Mouse (Mus musculus) embryonic stem cell, embryonic (primary cell): Measurements from ENCODE around the gene Aldh16a1.

ENCODE experiments used
- CTCF ChIA-PET, 4 experiments: fragments of 300-600 bp in 2 of 4; fragments of 350-600 bp in 2 of 4; sonication (Branson Sonifier 250); formaldehyde crosslinking; loops; one replicate each; lab custom pipeline; 2022; ENCODE audit warnings: inconsistent platforms in 2 of 4; lab: Charles Lee
- POLR2A ChIA-PET, 4 experiments: fragments of 300-600 bp in 2 of 4; fragments of 350-600 bp in 2 of 4; sonication (Branson Sonifier 250); formaldehyde crosslinking; loops; one replicate each; lab custom pipeline; 2022; ENCODE audit warnings: antibody characterized with exemption in 4 of 4, inconsistent platforms in 1 of 4; lab: Charles Lee

The Aldh16a1 gene

DNA sequence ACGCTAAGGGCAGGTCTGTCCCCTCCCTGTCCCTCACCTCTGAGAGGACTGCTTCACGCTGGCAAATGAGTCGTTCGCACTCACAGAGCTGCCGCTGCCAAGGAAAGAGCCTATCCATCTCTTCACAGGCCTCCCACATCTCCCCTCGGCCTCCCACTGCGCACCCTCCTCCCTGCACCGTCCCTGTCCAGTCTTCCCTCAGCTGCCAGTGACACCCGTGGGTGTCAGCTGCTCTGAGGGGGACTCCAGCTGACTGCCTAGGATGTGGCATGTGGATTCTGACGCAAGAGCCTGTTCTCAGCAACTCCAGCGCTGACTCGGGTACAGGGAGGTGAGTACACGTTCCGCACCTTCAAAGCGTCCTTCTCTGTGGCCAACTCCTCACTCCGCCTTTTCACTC lies 35.2 kb upstream of the Aldh16a1 start:
- POLR2A ChIA-PET = interaction anchor here in 3 of 4 experiments (0.5 to 2.8 kb wide), 12 partner anchors 10 to 277 kb away, joined by 3 to 10 read pairs (median 3); partner anchors contain the start of genes Aldh16a1 (in 1 of the 3), Ccdc155 (in 1 of the 3) and Scaf1 (in 1 of the 3)
- CTCF ChIA-PET = interaction anchor here in 2 of 4 experiments (0.8 to 3.3 kb wide), 4 partner anchors 9 to 27 kb away, joined by 3 to 10 read pairs (median 6); no protein-coding TSS in a partner anchor

DNA sequence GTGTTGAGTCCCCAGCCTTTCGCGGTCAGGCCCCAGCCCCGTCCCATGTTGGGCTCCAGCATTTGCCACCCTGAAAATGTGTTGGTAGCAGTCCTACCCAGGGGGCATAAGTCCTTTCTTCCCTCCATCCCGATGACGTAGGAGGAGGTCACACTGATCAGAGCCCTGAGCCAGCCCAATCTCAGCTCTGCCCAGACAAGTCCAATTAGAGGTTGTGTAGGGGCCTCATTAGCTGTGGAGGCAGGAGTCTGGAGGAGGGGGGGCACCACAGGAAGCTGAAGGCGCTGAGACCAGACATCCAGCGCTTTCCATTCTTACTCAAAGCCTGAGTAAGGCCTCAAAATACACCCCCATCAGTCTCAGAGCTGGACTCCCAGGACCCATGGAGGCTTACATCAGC lies 31.5 kb upstream of the Aldh16a1 start:
- ChIA-PET CTCF (interaction anchor here in 3 of 4 experiments (0.9 to 1.9 kb wide), 5 partner anchors 13 to 15 kb away, joined by 3 to 6 read pairs (median 4); no protein-coding TSS in a partner anchor), POLR2A (interaction anchor here in 3 of 4 experiments (1.1 to 2.4 kb wide), 6 partner anchors 8 to 22 kb away, joined by 3 to 10 read pairs (median 4); partner anchors contain the start of gene Ccdc155 (in 1 of the 3))

DNA sequence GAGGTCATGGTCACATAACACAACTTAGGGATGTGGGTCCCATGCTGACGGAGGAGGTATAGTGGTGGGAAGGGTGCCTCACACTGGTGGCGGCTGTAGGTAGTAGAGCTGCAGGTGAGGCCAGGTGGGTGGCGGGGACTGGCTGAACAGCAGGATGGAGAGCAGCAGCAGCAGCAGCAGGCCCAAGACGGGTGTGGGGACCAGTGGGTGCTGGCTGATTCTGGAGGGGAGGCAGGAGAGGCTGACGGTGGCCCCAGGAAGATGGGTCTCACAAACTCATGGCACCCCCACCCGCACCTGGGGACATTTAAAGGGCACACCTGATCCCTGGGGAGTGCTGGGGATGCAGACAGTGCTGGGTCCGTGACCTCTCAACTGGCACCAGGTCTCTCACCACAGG lies 29.3 kb upstream of the Aldh16a1 start:
- CTCF ChIA-PET = interaction anchor here in 3 of 4 experiments (0.6 to 1.1 kb wide), 5 partner anchors 15 to 251 kb away, joined by 3 read pairs; partner anchors contain the start of gene Gys1 (in 1 of the 3)
- POLR2A ChIA-PET = interaction anchor here in 2 of 4 experiments (0.9 to 2.7 kb wide), 5 partner anchors 8 to 53 kb away, joined by 3 to 7 read pairs (median 4); no protein-coding TSS in a partner anchor

DNA sequence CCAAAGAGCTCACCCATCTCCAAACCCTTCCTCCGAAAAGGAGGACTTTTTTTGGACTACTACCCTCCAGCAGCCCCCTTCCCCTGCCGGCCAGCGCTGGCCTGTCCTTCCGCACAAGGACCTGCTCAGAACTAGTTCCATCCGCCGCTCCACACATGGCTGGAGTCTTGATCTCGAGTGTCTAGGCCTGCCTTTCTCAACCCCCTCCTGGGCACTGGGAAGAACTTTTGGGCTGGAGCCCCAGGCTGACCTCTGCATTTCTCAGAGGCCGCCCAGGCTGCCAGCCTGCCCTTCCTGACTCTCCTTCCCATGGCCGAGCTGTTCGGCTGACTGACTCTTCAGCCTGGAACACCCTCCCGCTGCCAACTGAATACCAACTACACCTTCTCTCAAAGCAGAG lies 28.2 kb upstream of the Aldh16a1 start:
- ChIA-PET CTCF (interaction anchor here in 3 of 4 experiments (0.6 to 2.0 kb wide), 23 partner anchors 9 to 411 kb away, joined by 3 to 17 read pairs (median 4); partner anchors contain the start of genes Aldh16a1 (in 1 of the 3), Ccdc155 (in 1 of the 3), Fcgrt (in 1 of the 3) and Pih1d1 (in 1 of the 3)), POLR2A (interaction anchor here in 3 of 4 experiments (0.6 to 2.7 kb wide), 59 partner anchors 9 to 367 kb away, joined by 3 to 25 read pairs (median 4); partner anchors contain the start of genes Ccdc155 (in 3 of the 3), Aldh16a1 (in 2 of the 3), Rcn3 (in 2 of the 3) and Tead2 (in 2 of the 3))

DNA sequence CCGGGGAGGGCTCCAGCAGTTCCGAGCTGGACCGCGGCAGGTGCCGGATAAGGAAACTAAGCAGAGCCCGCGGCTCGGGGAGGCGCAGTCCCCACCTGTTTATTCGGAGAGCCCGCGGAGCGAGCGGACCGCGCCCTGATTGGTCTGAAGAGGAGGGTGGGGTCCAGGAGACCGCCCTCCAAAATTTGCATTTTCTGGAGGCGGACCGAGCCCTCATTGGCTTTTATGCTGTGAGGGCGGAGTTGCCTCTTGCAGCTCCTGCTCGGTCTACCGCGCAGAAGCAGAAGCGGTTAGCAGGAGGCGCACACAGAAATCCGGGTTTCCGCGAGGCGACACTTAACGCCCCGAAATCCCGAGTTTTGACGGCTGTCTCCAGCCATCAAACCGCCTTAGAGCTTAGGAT lies 27.8 kb upstream of the Aldh16a1 start:
- CTCF ChIA-PET = interaction anchor here in 2 of 4 experiments (0.6 to 2.0 kb wide), 24 partner anchors 8 to 411 kb away, joined by 3 to 17 read pairs (median 4); partner anchors contain the start of genes Aldh16a1 (in 1 of the 2), Ccdc155 (in 1 of the 2), Fcgrt (in 1 of the 2) and Gys1 (in 1 of the 2)
- POLR2A ChIA-PET = interaction anchor here in 3 of 4 experiments (0.6 to 2.7 kb wide), 64 partner anchors 9 to 740 kb away, joined by 3 to 25 read pairs (median 3); partner anchors contain the start of genes Ccdc155 (in 3 of the 3), Aldh16a1 (in 2 of the 3), Rcn3 (in 2 of the 3) and Tead2 (in 2 of the 3)

DNA sequence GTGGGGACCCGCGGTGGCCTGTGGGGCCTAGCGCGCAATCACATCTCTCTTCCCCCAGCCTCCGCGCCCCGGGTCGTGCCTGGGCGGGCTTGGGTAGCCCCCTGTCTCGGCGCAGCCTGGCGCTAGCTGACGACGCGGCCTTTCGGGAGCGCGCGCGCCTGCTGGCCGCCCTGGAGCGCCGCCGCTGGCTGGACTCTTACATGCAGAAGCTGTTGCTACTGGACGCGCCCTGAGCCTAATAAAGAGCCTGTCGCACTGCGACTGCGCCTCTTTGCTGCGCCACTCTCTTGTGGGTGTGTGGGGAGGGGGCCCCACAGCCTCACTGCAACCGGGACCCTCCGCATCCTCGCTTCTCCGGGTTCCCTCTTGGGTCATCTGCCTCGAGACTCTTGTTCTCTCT lies 27.2 kb upstream of the Aldh16a1 start:
- ChIA-PET POLR2A (interaction anchor here in 3 of 4 experiments (0.6 to 2.7 kb wide), 42 partner anchors 9 to 739 kb away, joined by 3 to 25 read pairs (median 4); partner anchors contain the start of genes Ccdc155 (in 3 of the 3), Aldh16a1 (in 2 of the 3), Dhdh (in 1 of the 3) and Il4i1 (in 1 of the 3)), CTCF (interaction anchor here in 3 of 4 experiments (0.6 to 2.0 kb wide), 19 partner anchors 8 to 253 kb away, joined by 3 to 17 read pairs (median 5); partner anchors contain the start of genes Aldh16a1 (in 1 of the 3), Ccdc155 (in 1 of the 3), Gys1 (in 1 of the 3) and Pih1d1 (in 1 of the 3))

DNA sequence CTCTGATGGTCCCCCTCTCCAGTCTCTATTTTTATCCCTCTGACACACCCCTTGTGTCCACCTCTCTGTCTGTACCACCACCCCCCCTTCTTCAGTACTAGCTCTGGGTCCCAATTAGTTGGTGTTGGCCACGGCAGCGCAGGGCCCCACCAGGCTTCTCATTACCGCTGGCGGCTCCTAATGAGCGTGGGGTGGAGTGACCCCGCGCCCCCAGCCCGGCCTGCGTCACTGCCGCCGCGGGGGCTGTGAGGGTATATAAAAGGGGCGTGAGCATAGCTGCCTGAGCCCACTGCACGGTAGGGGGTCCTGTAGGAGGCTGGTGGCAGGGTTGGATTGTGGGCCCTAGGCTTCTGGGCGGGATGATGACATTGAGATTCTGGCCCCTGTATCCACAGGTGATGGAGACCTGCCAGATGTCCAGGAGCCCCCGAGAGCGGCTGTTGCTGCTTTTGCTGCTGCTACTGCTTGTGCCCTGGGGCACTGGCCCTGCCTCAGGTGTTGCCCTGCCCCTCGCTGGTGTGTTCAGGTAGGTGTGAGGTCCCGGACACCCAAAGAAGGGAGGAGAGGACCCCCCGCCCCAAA lies 26.6 kb upstream of the Aldh16a1 start, which contains the start of gene Pth2:
Gene Pth2, plus strand, starts transcription at position 100 of the 582 bp plus-strand sequence.
- ChIA-PET CTCF (interaction anchor here in 2 of 4 experiments (0.6 to 2.0 kb wide), 8 partner anchors 9 to 219 kb away, joined by 3 to 17 read pairs (median 6); partner anchors contain the start of genes Aldh16a1 (in 1 of the 2), Pih1d1 (in 1 of the 2) and Slc17a7 (in 1 of the 2)), POLR2A (interaction anchor here in 2 of 4 experiments (0.9 to 2.7 kb wide), 17 partner anchors 11 to 185 kb away, joined by 3 to 25 read pairs (median 4); partner anchors contain the start of genes Aldh16a1 (in 1 of the 2), Ccdc155 (in 1 of the 2), Pih1d1 (in 1 of the 2) and Ppfia3 (in 1 of the 2))

DNA sequence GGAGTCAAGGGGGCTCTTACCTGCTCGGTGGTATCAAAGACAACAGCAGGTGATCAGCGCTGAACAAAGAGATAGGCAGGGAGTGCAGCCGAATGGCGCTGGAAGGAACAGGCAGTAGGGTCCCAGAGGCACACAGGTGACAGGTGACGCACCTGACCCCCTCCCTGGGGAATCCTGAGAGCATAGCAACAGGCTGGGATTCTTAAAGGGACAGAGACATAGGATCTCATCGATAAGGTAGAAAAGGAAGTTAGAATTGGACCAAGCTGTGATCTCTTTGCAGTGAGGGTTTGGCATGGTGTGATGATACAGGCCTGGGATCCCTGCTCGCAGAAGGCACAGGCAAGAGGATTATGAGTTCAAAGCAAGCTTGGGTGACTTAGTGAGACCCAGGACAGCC lies 25.1 kb upstream of the Aldh16a1 start, which contains the start of gene Gfy:
Gene Gfy, minus strand, starts transcription at position 101 of the 400 bp plus-strand sequence.
- ChIA-PET POLR2A (interaction anchor here in 1 of 4 experiments (0.6 kb wide), 1 partner anchor 181 kb away, joined by 3 read pairs; no protein-coding TSS in a partner anchor), CTCF (no interaction called here)

DNA sequence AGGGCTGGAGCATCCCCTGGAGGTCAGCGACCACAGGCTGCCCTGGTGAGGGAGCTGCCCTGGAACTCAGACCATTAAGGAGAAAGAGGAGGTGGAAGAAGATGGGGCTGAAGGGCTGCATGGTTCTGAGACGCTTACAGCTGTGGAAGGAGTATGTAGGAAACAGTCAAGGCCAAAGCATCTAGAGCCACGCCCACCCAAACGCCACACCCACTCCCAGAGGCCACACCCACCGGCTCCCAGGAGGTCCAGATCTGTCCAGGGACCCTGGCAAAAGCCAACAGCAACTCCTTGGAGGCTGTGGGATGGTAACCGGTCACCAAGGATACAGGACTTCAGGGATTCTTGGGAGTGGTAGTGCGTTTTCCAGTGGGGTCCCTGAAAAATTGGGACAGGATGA lies 24.2 kb upstream of the Aldh16a1 start:
- CTCF ChIA-PET = interaction anchor here in 2 of 4 experiments (0.9 to 1.0 kb wide), 2 partner anchors 16 kb away, joined by 3 read pairs; no protein-coding TSS in a partner anchor
- POLR2A ChIA-PET = interaction anchor here in 2 of 4 experiments (0.7 to 1.6 kb wide), 7 partner anchors 9 to 81 kb away, joined by 3 to 7 read pairs (median 3); partner anchors contain the start of gene Aldh16a1 (in 1 of the 2)

DNA sequence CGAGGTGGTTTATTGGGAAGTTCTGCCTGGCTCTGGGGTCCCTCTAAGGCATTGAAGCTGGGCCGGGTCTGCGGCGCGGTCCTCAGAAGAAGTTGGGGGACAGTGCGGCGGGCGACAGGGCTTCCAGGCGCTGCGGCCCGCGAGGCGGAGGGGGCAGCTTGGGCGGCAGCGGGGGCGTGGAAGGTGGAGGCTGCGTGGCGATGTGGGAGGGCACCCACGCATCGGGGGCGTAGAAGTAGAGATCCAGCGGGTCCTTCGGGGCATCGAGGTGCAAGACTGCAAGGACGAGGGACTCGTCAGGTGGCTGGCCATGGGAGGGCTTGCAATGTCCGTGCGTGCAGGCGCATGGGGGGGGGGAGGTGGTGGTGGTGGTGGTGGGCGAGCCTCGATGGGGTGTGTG lies 22.0 kb upstream of the Aldh16a1 start:
- CTCF ChIA-PET = interaction anchor here in 1 of 4 experiments (0.6 to 0.7 kb wide), 4 partner anchors 21 to 649 kb away, joined by 3 to 5 read pairs (median 4); no protein-coding TSS in a partner anchor
- POLR2A ChIA-PET = interaction anchor here in 2 of 4 experiments (0.5 to 1.4 kb wide), 5 partner anchors 10 to 191 kb away, joined by 3 to 5 read pairs (median 3); no protein-coding TSS in a partner anchor

DNA sequence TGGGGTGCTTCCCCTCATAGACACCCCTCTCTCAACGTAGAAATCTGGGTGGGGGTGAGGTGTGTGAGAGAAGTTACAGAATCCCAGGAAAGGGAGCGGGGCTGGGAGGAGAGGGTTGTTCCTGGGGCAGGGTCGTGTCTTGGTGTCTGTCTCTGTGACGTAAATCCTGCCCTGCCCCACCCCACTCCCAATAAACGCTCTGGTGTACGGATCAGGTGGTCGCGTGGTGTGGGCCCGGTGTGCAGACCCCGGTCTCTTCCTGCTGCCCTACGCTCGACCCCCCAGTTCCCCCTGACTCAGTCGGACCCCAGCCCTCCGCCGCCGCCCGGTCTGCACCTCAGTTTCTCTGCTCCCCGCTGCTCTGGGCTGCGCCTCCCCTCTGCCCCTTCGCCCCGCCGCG lies 21.5 kb upstream of the Aldh16a1 start:
- ChIA-PET POLR2A (interaction anchor here in 2 of 4 experiments (0.6 to 2.4 kb wide), 8 partner anchors 9 to 102 kb away, joined by 3 to 11 read pairs (median 4); partner anchors contain the start of genes Aldh16a1 (in 1 of the 2) and Slc17a7 (in 1 of the 2)), CTCF (interaction anchor here (0.6 to 4.6 kb wide), 8 partner anchors 14 to 691 kb away, joined by 3 to 30 read pairs (median 6); no protein-coding TSS in a partner anchor)

DNA sequence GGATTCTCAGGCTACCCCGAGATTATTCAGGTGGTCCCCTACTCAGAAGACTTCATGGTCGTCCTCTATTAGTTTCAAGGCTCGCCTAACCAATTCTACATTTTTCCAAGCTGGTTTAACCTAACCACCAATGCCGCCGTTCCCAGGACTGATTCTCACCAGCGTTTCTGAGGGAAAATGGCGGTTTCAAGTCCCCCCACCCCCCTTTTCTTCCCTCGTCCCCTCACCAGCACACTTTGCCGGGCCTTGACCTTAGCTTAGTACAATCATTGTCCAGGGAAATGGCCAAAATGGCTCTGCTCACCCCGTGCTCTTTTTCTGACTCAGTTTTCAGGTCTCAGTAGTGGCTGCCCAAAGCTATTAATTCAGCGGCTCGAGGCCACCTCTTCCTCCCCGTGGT lies 21.0 kb upstream of the Aldh16a1 start:
- CTCF ChIA-PET = interaction anchor here (0.6 to 4.6 kb wide), 18 partner anchors 10 to 690 kb away, joined by 3 to 30 read pairs (median 4); partner anchors contain the start of genes Aldh16a1 (in 1 of the 4), Gys1 (in 1 of the 4), Pih1d1 (in 1 of the 4) and Rcn3 (in 1 of the 4)

DNA sequence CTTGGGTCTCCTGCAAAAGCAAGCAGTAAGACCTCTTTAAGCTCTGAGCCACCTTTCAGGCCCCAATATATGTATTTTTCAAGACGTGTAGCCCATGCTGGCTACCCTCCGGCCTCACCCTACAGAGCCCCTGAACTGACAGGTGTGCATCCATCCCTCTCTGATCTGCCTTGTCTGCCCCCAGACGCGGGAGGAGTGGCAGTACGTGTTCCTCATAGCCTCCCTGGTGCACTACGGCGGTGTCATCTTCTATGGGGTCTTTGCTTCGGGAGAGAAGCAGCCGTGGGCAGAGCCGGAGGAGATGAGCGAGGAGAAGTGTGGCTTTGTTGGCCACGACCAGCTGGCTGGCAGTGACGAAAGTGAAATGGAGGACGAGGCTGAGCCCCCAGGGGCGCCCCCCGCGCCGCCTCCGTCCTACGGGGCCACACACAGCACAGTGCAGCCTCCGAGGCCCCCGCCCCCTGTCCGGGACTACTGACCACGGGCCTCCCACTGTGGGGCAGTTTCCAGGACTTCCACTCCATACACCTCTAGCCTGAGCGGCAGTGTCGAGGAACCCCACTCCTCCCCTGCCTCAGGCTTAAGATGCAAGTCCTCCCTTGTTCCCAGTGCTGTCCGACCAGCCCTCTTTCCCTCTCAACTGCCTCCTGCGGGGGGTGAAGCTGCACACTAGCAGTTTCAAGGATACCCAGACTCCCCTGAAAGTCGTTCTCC lies 20.3 kb upstream of the Aldh16a1 start:
- CTCF ChIA-PET = interaction anchor here (0.6 to 4.6 kb wide), 30 partner anchors 9 to 454 kb away, joined by 3 to 30 read pairs (median 4); partner anchors contain the start of genes Rcn3 (in 2 of the 4), Aldh16a1 (in 1 of the 4), Ccdc155 (in 1 of the 4) and Gys1 (in 1 of the 4)

More for the DNA sequence above, 21.0 kb upstream of the Aldh16a1 start:
- POLR2A ChIA-PET = interaction anchor here in 2 of 4 experiments (0.5 to 2.4 kb wide), 12 partner anchors 10 to 349 kb away, joined by 3 to 11 read pairs (median 3); partner anchors contain the start of genes Aldh16a1 (in 2 of the 2), Pih1d1 (in 1 of the 2), Rcn3 (in 1 of the 2) and Rras (in 1 of the 2)

DNA sequence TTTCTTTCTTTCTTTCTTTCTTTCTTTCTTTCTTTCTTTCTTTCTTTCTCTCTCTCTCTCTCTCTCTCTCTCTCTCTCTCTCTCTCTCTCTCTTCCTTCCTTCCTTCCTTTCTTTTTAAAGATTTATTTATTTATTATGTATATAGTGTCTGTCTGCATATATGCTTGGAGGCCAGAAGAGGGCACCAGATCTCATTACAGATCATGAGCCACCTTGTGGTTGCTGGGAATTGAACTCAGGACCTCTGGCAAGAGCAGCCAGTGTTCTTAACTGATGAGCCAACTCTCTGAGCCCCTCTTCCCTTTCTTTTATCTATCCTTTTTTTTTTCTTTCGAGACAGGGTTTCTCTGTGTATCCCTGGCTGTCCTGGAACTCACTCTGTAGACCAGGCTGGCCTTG lies 19.4 kb upstream of the Aldh16a1 start:
- ChIA-PET CTCF (interaction anchor here (0.6 to 4.6 kb wide), 28 partner anchors 8 to 455 kb away, joined by 3 to 30 read pairs (median 4); partner anchors contain the start of genes Ccdc155 (in 1 of the 4), Gys1 (in 1 of the 4), Rcn3 (in 1 of the 4) and Rras (in 1 of the 4)), POLR2A (interaction anchor here in 3 of 4 experiments (0.7 to 2.4 kb wide), 12 partner anchors 9 to 449 kb away, joined by 3 to 11 read pairs (median 5); partner anchors contain the start of genes Aldh16a1 (in 2 of the 3), Pih1d1 (in 1 of the 3), Prmt1 (in 1 of the 3) and Slc17a7 (in 1 of the 3))

More for the DNA sequence above, 20.3 kb upstream of the Aldh16a1 start:
- POLR2A ChIA-PET = interaction anchor here in 2 of 4 experiments (0.5 to 2.4 kb wide), 19 partner anchors 8 to 348 kb away, joined by 3 to 11 read pairs (median 4); partner anchors contain the start of genes Aldh16a1 (in 2 of the 2), Pih1d1 (in 1 of the 2), Prmt1 (in 1 of the 2) and Rcn3 (in 1 of the 2)

DNA sequence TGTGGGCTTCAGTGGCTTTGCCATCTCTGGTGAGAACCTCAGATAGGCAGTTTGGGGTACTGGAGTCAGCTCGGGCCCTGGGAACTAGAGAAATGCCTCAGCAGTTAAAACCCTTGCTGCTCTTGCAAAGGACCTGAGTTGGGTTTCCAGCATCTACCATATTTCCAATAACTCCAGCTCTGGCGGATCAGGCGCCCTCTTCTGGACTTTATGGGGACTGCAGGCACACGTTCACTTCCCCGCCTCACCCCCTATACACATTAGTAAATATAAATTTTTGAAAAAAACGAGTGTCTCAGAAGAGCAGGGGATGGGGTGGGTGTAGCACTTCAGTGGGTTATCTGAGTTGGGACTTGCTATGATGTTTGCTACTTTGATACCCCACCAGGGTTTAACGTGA lies 18.6 kb upstream of the Aldh16a1 start:
- POLR2A ChIA-PET = interaction anchor here in 3 of 4 experiments (0.7 to 3.2 kb wide), 12 partner anchors 9 to 125 kb away, joined by 3 to 20 read pairs (median 4); partner anchors contain the start of genes Aldh16a1 (in 2 of the 3), Slc17a7 (in 2 of the 3) and Rps11 (in 1 of the 3)

More for the DNA sequence above, 18.6 kb upstream of the Aldh16a1 start:
- CTCF ChIA-PET = interaction anchor here (0.6 to 5.7 kb wide), 24 partner anchors 8 to 194 kb away, joined by 3 to 37 read pairs (median 4); partner anchors contain the start of genes Aldh16a1 (in 2 of the 4), Ccdc155 (in 2 of the 4), Pih1d1 (in 1 of the 4) and Ppfia3 (in 1 of the 4)
